Mouse (Mus musculus) erythroid progenitor cell, adult 5-6 weeks (primary cell): ENCODE measurements around the gene Btd. TPM values are rescaled to one million over a fixed set of nuclear protein-coding genes. Genes with fewer than 3 reads are reported as not detected.

Experiments used
- ATAC-seq: replicated peaks from 2 replicates; pipeline ENCODE4 v1.8.0; 2016; ENCODE audit warnings: moderate number of reproducible peaks, mild to moderate bottlenecking, moderate TSS enrichment, inconsistent platforms; ENCODE audit not compliant: poor library complexity, low FRiP score, severe bottlenecking
- total RNA-seq, 2 experiments: library from RNA; stranded (forward) in 1 of 2; stranded (reverse) in 1 of 2; fragments of 150-400 nt in 1 of 2; fragments of 186-747, 209-891 nt in 1 of 2; gene quantifications; 2 replicates each; pipeline versions ENCODE4 v1.2.3 to v1.2.4; 2015 to 2017; ENCODE audit warnings: low replicate concordance in 2 of 2

Gene Btd
- total RNA-seq, 2 experiments from 2014 or later, result 3.3 to 5.9 TPM

GRCm38 (mm10) chr14:31696206-31696984 lies 55.6 kb downstream of the Btd start:
- ATAC-seq, result no peak

- no peak for ATAC-seq
Observed at GRCm38 (mm10) chr14:31696985-31697303, 56.1 kb downstream of the Btd start.

GRCm38 (mm10) chr14:31697346-31697745 lies 56.5 kb downstream of the Btd start:
- ATAC-seq, result no peak

GRCm38 (mm10) chr14:31697755-31698154 lies 56.9 kb downstream of the Btd start:
- no peak for ATAC-seq

- ATAC-seq, result no peak
Observed at GRCm38 (mm10) chr14:31700376-31700775, 59.5 kb downstream of the Btd start.

GRCm38 (mm10) chr14:31709343-31709742 lies 68.5 kb downstream of the Btd start:
- ATAC-seq, result 0 out of 2 replicates have a peak, but pooled peaks have one; percentile 61

- ATAC-seq, result no peak
Observed at GRCm38 (mm10) chr14:31715669-31716068, 74.8 kb downstream of the Btd start.

GRCm38 (mm10) chr14:31717360-31717759 lies 76.5 kb downstream of the Btd start:
- no peak for ATAC-seq

Other genes starting within 250 kb of the Btd start
- 6.8 and 9.6 TPM in 2 replicates for gene Sh3bp5, start 204.9 kb upstream of the Btd start, total RNA-seq (2015; ENCODE audit: low replicate concordance)
- 3.9 and 6.7 TPM in 2 replicates for gene Sh3bp5, start 204.9 kb upstream of the Btd start, total RNA-seq (2017; ENCODE audit: low replicate concordance)
- gene Eaf1, start 146.6 kb upstream of the Btd start, total RNA-seq (2015; ENCODE audit: low replicate concordance), result 21.0 and 22.0 TPM in 2 replicates
- gene Eaf1, start 146.6 kb upstream of the Btd start, total RNA-seq (2017; ENCODE audit: low replicate concordance), result 32.3 and 41.6 TPM in 2 replicates
- 16.2 and 26.8 TPM in 2 replicates for gene Mettl6, start 146.0 kb upstream of the Btd start, total RNA-seq (2015; ENCODE audit: low replicate concordance)
- 20.2 and 83.3 TPM in 2 replicates for gene Mettl6, start 146.0 kb upstream of the Btd start, total RNA-seq (2017; ENCODE audit: low replicate concordance)
- not detected in 2 replicates for gene Colq, start 49.7 kb upstream of the Btd start, total RNA-seq (2015; ENCODE audit: low replicate concordance)
- 0.26 TPM in 1 of 2 replicates, not detected in the other for gene Colq, start 49.7 kb upstream of the Btd start, total RNA-seq (2017; ENCODE audit: low replicate concordance)
- gene Gm49387, start 150 bp upstream of the Btd start, total RNA-seq (2015; ENCODE audit: low replicate concordance), result not detected in 2 replicates
- not detected in 2 replicates for gene Gm49387, start 150 bp upstream of the Btd start, total RNA-seq (2017; ENCODE audit: low replicate concordance)
- gene Hacl1, start 258 bp downstream of the Btd start, total RNA-seq (2015; ENCODE audit: low replicate concordance), result 16.2 TPM in 1 of 2 replicates, not detected in the other
- gene Hacl1, start 258 bp downstream of the Btd start, total RNA-seq (2017; ENCODE audit: low replicate concordance), result 11.6 and 17.4 TPM in 2 replicates
- gene Ankrd28, start 189.6 kb downstream of the Btd start, total RNA-seq (2015; ENCODE audit: low replicate concordance), result 21.4 and 21.6 TPM in 2 replicates
- 20.4 and 26.2 TPM in 2 replicates for gene Ankrd28, start 189.6 kb downstream of the Btd start, total RNA-seq (2017; ENCODE audit: low replicate concordance)